Mouse (Mus musculus) heart, postnatal 0 days (tissue): ENCODE results near the gene P4ha2.

Experiments used
- CTCF ChIP-seq: IDR thresholded peaks from 2 replicates; pipeline ENCODE4 v1.5.1; 2016; ENCODE audit warnings: antibody characterized with exemption, control low read depth, low read depth
- EP300 ChIP-seq: IDR thresholded peaks from 2 replicates; pipeline ENCODE4 v1.6.1; 2016; ENCODE audit warnings: antibody characterized with exemption, low read depth

GRCm38 (mm10) chr11:54152957-54153356, 53.1 kb downstream of the P4ha2 start:
- TF ChIP-seq CTCF, result no peak
- TF ChIP-seq EP300, result no peak
